Mouse (Mus musculus) E14TG2a.4 (cell line): ENCODE results near the gene Vangl2.

Experiments used
- CTCF ChIP-seq: conservative IDR thresholded peaks from 2 replicates; pipeline ENCODE4 v1.5.1; 2014; ENCODE audit warnings: low read length
- NANOG ChIP-seq: IDR thresholded peaks from 2 replicates; pipeline ENCODE4 v1.6.1; 2014; ENCODE audit warnings: borderline replicate concordance, low read length, mixed read lengths
- POU5F1 ChIP-seq: IDR thresholded peaks from 2 replicates; pipeline ENCODE4 v1.6.1; 2014; ENCODE audit warnings: low read length, borderline replicate concordance

DNA sequence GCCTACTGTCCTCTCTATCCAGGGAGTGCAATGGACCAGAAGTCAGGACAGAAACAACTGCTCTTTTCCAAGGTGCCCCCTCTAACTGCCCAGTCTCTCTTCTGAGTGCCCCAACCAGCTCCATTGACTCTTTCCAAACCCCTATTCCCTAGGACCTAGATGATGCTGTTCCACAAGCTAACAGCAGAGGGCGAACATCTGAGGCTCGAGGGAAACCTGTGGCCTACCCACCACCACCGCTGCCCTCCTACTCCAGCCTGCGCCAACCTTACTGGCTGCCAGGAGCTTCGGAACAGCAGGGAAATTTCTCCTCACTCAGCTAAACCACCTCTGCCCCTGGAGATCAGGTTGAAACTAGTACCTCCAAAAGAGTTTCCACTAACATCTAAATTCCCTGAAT, 16.2 kb downstream of the Vangl2 start:
- TF ChIP-seq CTCF (peak; percentile 58), POU5F1 (no peak), NANOG (no peak)
